Mouse (Mus musculus) stomach, postnatal 0 days (tissue): ENCODE measurements around the gene Nipsnap3b. TPM values are rescaled to one million over a fixed set of nuclear protein-coding genes. Genes with fewer than 3 reads are reported as not detected.

ENCODE experiments used
- ATAC-seq: fragments of 200-750 bp; cut with Nextera tagmentation; 2 replicates; pipeline ENCODE4 v1.8.0; 2017; ENCODE audit not compliant: low FRiP score, low TSS enrichment
- DNase-seq: peaks from one replicate; pipeline ENCODE4 v3.0.0-alpha.2; 2016; ENCODE audit warnings: low spot score
- H3K27ac ChIP-seq: fragments of 300-500 bp; sonication (generic); replicated peaks from 2 replicates; pipeline ENCODE4 v1.5.1; 2014; ENCODE audit warnings: mild to moderate bottlenecking, control low read depth
- H3K27me3 ChIP-seq: fragments of 300-500 bp; sonication (generic); 2 replicates; pipeline ENCODE4 v1.6.1; 2014; ENCODE audit warnings: low read length; ENCODE audit not compliant: control insufficient read depth, insufficient read depth
- H3K36me3 ChIP-seq: fragments of 300-500 bp; sonication (generic); 2 replicates; pipeline ENCODE4 v1.6.1; 2014; ENCODE audit warnings: low read length, mixed read lengths; ENCODE audit not compliant: control insufficient read depth, insufficient read depth
- H3K4me1 ChIP-seq: fragments of 300-500 bp; sonication (generic); replicated peaks from 2 replicates; pipeline ENCODE4 v1.6.1; 2014; ENCODE audit warnings: antibody characterized with exemption; ENCODE audit not compliant: control insufficient read depth, insufficient read depth
- H3K4me2 ChIP-seq: fragments of 300-500 bp; sonication (generic); replicated peaks from 2 replicates; pipeline ENCODE4 v1.6.1; 2014; ENCODE audit warnings: low read depth, mild to moderate bottlenecking, control low read depth, moderate library complexity
- H3K4me3 ChIP-seq: fragments of 300-500 bp; sonication (generic); 2 replicates; pipeline ENCODE4 v1.5.1; 2014; ENCODE audit warnings: low read depth, low read length, control low read depth
- H3K9ac ChIP-seq: fragments of 300-500 bp; sonication (generic); 2 replicates; pipeline ENCODE4 v1.6.1; 2014; ENCODE audit warnings: mild to moderate bottlenecking, low read length, control low read depth, mixed read lengths
- H3K9me3 ChIP-seq: fragments of 300-500 bp; sonication (generic); 2 replicates; pipeline ENCODE4 v1.6.1; 2016; ENCODE audit warnings: low read length; ENCODE audit not compliant: control insufficient read depth
- CTCF ChIP-seq: IDR thresholded peaks from 2 replicates; pipeline ENCODE4 v1.5.1; 2016; ENCODE audit warnings: antibody characterized with exemption, low read depth, mild to moderate bottlenecking, moderate library complexity
- EP300 ChIP-seq: optimal IDR thresholded peaks from 2 replicates; pipeline ENCODE3; 2016; ENCODE audit warnings: antibody characterized with exemption
- WGBS: fragments of 180-500 bp; shearing (Covaris S2); extraction: QIAGEN DNeasy Blood & Tissue Kit; methylation state at CpG from one replicate; pipeline ENCODE4 v1.1.7; 2014; 5-methylcytosine and 5-hydroxymethylcytosine counted together
- polyA plus RNA-seq: library from polyadenylated mRNA; unstranded; fragments of >200 nt; fragmentation: Nextera tagmentation; extraction: Ambion mirVana; gene quantifications from 2 replicates; pipeline ENCODE4 v1.2.1, GENCODE M21; 2015

Gene Nipsnap3b
- polyA plus RNA-seq, result 109 TPM in 2 replicates

- H3K36me3 ChIP-seq, result peaks cover 11% of the 10 kb centered on the region
- ATAC-seq (peak; percentile 98), DNase-seq (peak; percentile 99)
- H3K9ac ChIP-seq, result peak within 1 kb of the TSS; percentile 79
- WGBS, result 1% methylated on average over 62 of the region's 63 CpGs
- H3K27ac ChIP-seq, result peak within 1 kb of the TSS; percentile 92
- H3K27me3 ChIP-seq, result no peaks in the 10 kb centered on the region
- H3K4me1 ChIP-seq, result no peaks in the 10 kb centered on the region
- H3K4me2 ChIP-seq, result peak within 1 kb of the TSS; percentile 79
- peak within 1 kb of the TSS; percentile 78 for H3K4me3 ChIP-seq
- TF ChIP-seq EP300, result no peak
- TF ChIP-seq CTCF, result 0 out of 2 replicates have a peak, but pooled peaks have one; percentile 5
- H3K9me3 ChIP-seq, result 0 out of 2 replicates have a peak, but pooled peaks cover under 1% of the 10 kb centered on the region
These were observed at the start of gene Nipsnap3b for GRCm38 (mm10) chr4:53011732-53012361. TSS of gene Nipsnap3b (plus strand) at chr4:53011880.

GRCm38 (mm10) chr4:52964247-52964646 is 47.4 kb upstream of the Nipsnap3b start, which contains the start of gene Olfr270:
TSS of gene Olfr270 (plus strand) at chr4:52964547.
- Histone ChIP-seq H3K27ac (no peak within 1 kb of the TSS), H3K36me3 (no peaks in the 10 kb centered on the region), H3K9ac (no peak within 1 kb of the TSS), H3K4me2 (no peak within 1 kb of the TSS), H3K9me3 (no peaks in the 10 kb centered on the region), H3K4me1 (no peaks in the 10 kb centered on the region), H3K4me3 (no peak within 1 kb of the TSS), H3K27me3 (no peaks in the 10 kb centered on the region)
- ATAC-seq (no peak), DNase-seq (no peak)
- TF ChIP-seq EP300 (no peak), CTCF (no peak)

- Histone ChIP-seq H3K9ac (no peak overlapping the region), H3K4me3 (no peak overlapping the region), H3K27me3 (no peaks in the 10 kb centered on the region), H3K9me3 (no peaks in the 10 kb centered on the region), H3K27ac (no peak overlapping the region), H3K4me1 (no peaks in the 10 kb centered on the region), H3K36me3 (no peaks in the 10 kb centered on the region), H3K4me2 (no peak overlapping the region)
- no peak for ATAC-seq
- DNase-seq, result no peak
- TF ChIP-seq EP300, result no peak
- peak; percentile 68 for TF ChIP-seq CTCF
- WGBS, result 42% methylated on average over 2 of the region's 2 CpGs
These were observed 26.5 kb upstream of the Nipsnap3b start for GRCm38 (mm10) chr4:52985216-52985615.

GRCm38 (mm10) chr4:52986266-52986665 is 25.4 kb upstream of the Nipsnap3b start:
- Histone ChIP-seq H3K9me3 (0 out of 2 replicates have a peak, but pooled peaks cover 5% of the 10 kb centered on the region), H3K4me3 (no peak overlapping the region), H3K9ac (no peak overlapping the region), H3K36me3 (no peaks in the 10 kb centered on the region), H3K4me2 (no peak overlapping the region), H3K27ac (no peak overlapping the region), H3K27me3 (no peaks in the 10 kb centered on the region), H3K4me1 (no peaks in the 10 kb centered on the region)
- TF ChIP-seq CTCF (no peak), EP300 (no peak)
- ATAC-seq, result no peak
- 82% methylated on average over 2 of the region's 2 CpGs for WGBS
- no peak for DNase-seq

GRCm38 (mm10) chr4:52989248-52989647 is 22.4 kb upstream of the Nipsnap3b start, which contains the start of gene Nipsnap3a:
TSS of gene Nipsnap3a (plus strand) at chr4:52989272.
- WGBS, result 32% methylated on average over 12 of the region's 12 CpGs
- H3K36me3 ChIP-seq, result no peaks in the 10 kb centered on the region
- H3K27ac ChIP-seq, result no peak within 1 kb of the TSS
- ATAC-seq (no peak), DNase-seq (peak; percentile 33)
- TF ChIP-seq EP300 (no peak), CTCF (no peak)
- 0 out of 2 replicates have a peak, but pooled peaks cover 5% of the 10 kb centered on the region for H3K9me3 ChIP-seq
- H3K4me1 ChIP-seq, result no peaks in the 10 kb centered on the region
- no peak within 1 kb of the TSS for H3K9ac ChIP-seq
- no peaks in the 10 kb centered on the region for H3K27me3 ChIP-seq
- H3K4me2 ChIP-seq, result peak within 1 kb of the TSS; percentile 27; the same call in 1 of the 2 replicates
- no peak within 1 kb of the TSS for H3K4me3 ChIP-seq

GRCm38 (mm10) chr4:52999449-52999848 is 12.2 kb upstream of the Nipsnap3b start:
- Histone ChIP-seq H3K4me3 (no peak overlapping the region), H3K4me2 (no peak overlapping the region), H3K27ac (no peak overlapping the region), H3K9ac (no peak overlapping the region), H3K9me3 (no peaks in the 10 kb centered on the region), H3K36me3 (no peaks in the 10 kb centered on the region), H3K4me1 (no peaks in the 10 kb centered on the region), H3K27me3 (no peaks in the 10 kb centered on the region)
- ATAC-seq (no peak), DNase-seq (no peak)
- TF ChIP-seq EP300, result no peak
- no peak for TF ChIP-seq CTCF
- WGBS, result 93% methylated on average over 6 of the region's 6 CpGs
